Mouse (Mus musculus): ENCODE results near the gene Cygb. TPM values are rescaled to one million over a fixed set of nuclear protein-coding genes. Genes with fewer than 3 reads are reported as not detected.
"Not testable (repeated sequence)": the region's sequence is repeated elsewhere in the genome, so short reads cannot be mapped to it uniquely, and the experiment has no call there.

Cygb gene
- polyA plus RNA-seq, 1 experiment, result 18.3 TPM

- DNase-seq (ENCODE audit: low read depth), result no peak
- TF ChIP-seq CTCF (IDR thresholded peaks at IDR 0.05; ENCODE audit: borderline replicate concordance, extremely low read depth, insufficient read depth, insufficient read length) (no peak), POLR2A (IDR thresholded peaks at IDR 0.05; ENCODE audit: borderline replicate concordance, extremely low read depth, insufficient read depth, insufficient read length, poor library complexity, severe bottlenecking) (no peak)
Observed at GRCm38 (mm10) chr11:116644225-116645112, 9.6 kb downstream of the Cygb start.

GRCm38 (mm10) chr11:116643579-116644224 is 10.4 kb downstream of the Cygb start:
- TF ChIP-seq POLR2A (IDR thresholded peaks at IDR 0.05; ENCODE audit: borderline replicate concordance, extremely low read depth, insufficient read depth, insufficient read length, poor library complexity, severe bottlenecking) (no peak), CTCF (IDR thresholded peaks at IDR 0.05; ENCODE audit: borderline replicate concordance, extremely low read depth, insufficient read depth, insufficient read length) (no peak)
- no peak for DNase-seq (ENCODE audit: low read depth)

GRCm38 (mm10) chr11:116642681-116643578 is 11.2 kb downstream of the Cygb start:
- TF ChIP-seq POLR2A (IDR thresholded peaks at IDR 0.05; ENCODE audit: borderline replicate concordance, extremely low read depth, insufficient read depth, insufficient read length, poor library complexity, severe bottlenecking) (peak; percentile 13; the same call in 1 of the 2 replicates), CTCF (IDR thresholded peaks at IDR 0.05; ENCODE audit: borderline replicate concordance, extremely low read depth, insufficient read depth, insufficient read length) (peak; percentile 98)
- peak; percentile 95 for DNase-seq (ENCODE audit: low read depth)

GRCm38 (mm10) chr11:116641731-116642130 is 12.4 kb downstream of the Cygb start:
- no peak for DNase-seq (ENCODE audit: low read depth)
- TF ChIP-seq CTCF (IDR thresholded peaks at IDR 0.05; ENCODE audit: borderline replicate concordance, extremely low read depth, insufficient read depth, insufficient read length), result no peak
- TF ChIP-seq POLR2A (IDR thresholded peaks at IDR 0.05; ENCODE audit: borderline replicate concordance, extremely low read depth, insufficient read depth, insufficient read length, poor library complexity, severe bottlenecking), result no peak

GRCm38 (mm10) chr11:116641168-116641567 is 12.9 kb downstream of the Cygb start:
- peak; percentile 25 for DNase-seq (ENCODE audit: low read depth)
- TF ChIP-seq POLR2A (IDR thresholded peaks at IDR 0.05; ENCODE audit: borderline replicate concordance, extremely low read depth, insufficient read depth, insufficient read length, poor library complexity, severe bottlenecking) (no peak), CTCF (IDR thresholded peaks at IDR 0.05; ENCODE audit: borderline replicate concordance, extremely low read depth, insufficient read depth, insufficient read length) (peak; percentile 46; the same call in 1 of the 2 replicates)

- DNase-seq (ENCODE audit: low read depth), result not testable (repeated sequence)
Observed at GRCm38 (mm10) chr11:116636607-116637006, 17.5 kb downstream of the Cygb start.

- no peak for TF ChIP-seq POLR2A (IDR thresholded peaks at IDR 0.05; ENCODE audit: borderline replicate concordance, extremely low read depth, insufficient read depth, insufficient read length, poor library complexity, severe bottlenecking)
- TF ChIP-seq CTCF (IDR thresholded peaks at IDR 0.05; ENCODE audit: borderline replicate concordance, extremely low read depth, insufficient read depth, insufficient read length), result no peak
- no peak for DNase-seq (ENCODE audit: low read depth)
Observed at GRCm38 (mm10) chr11:116632962-116633361, 21.2 kb downstream of the Cygb start.

GRCm38 (mm10) chr11:116630171-116630965 is 23.7 kb downstream of the Cygb start:
- TF ChIP-seq POLR2A (IDR thresholded peaks at IDR 0.05; ENCODE audit: borderline replicate concordance, extremely low read depth, insufficient read depth, insufficient read length, poor library complexity, severe bottlenecking) (no peak), CTCF (IDR thresholded peaks at IDR 0.05; ENCODE audit: borderline replicate concordance, extremely low read depth, insufficient read depth, insufficient read length) (no peak)
- DNase-seq (ENCODE audit: low read depth), result no peak

GRCm38 (mm10) chr11:116629472-116629871 is 24.6 kb downstream of the Cygb start:
- no peak for TF ChIP-seq CTCF (IDR thresholded peaks at IDR 0.05; ENCODE audit: borderline replicate concordance, extremely low read depth, insufficient read depth, insufficient read length)
- TF ChIP-seq POLR2A (IDR thresholded peaks at IDR 0.05; ENCODE audit: borderline replicate concordance, extremely low read depth, insufficient read depth, insufficient read length, poor library complexity, severe bottlenecking), result no peak
- DNase-seq (ENCODE audit: low read depth), result no peak

- no peak for TF ChIP-seq POLR2A (IDR thresholded peaks at IDR 0.05; ENCODE audit: borderline replicate concordance, extremely low read depth, insufficient read depth, insufficient read length, poor library complexity, severe bottlenecking)
- TF ChIP-seq CTCF (IDR thresholded peaks at IDR 0.05; ENCODE audit: borderline replicate concordance, extremely low read depth, insufficient read depth, insufficient read length), result peak; percentile 95
- DNase-seq (ENCODE audit: low read depth), result peak; percentile 90
Observed at GRCm38 (mm10) chr11:116628712-116629111, 25.4 kb downstream of the Cygb start.

All from brain, embryonic 14.5 days (tissue).